Mouse (Mus musculus): Measurements from ENCODE around the gene Zdhhc22. TPM values are rescaled to one million over a fixed set of nuclear protein-coding genes. Genes with fewer than 3 reads are reported as not detected.

Gene Zdhhc22
- under 1 TPM in 1 of 2 experiments, not detected in 1; 0.57 TPM for polyA plus RNA-seq (2017; shearing (Covaris generic))

DNA sequence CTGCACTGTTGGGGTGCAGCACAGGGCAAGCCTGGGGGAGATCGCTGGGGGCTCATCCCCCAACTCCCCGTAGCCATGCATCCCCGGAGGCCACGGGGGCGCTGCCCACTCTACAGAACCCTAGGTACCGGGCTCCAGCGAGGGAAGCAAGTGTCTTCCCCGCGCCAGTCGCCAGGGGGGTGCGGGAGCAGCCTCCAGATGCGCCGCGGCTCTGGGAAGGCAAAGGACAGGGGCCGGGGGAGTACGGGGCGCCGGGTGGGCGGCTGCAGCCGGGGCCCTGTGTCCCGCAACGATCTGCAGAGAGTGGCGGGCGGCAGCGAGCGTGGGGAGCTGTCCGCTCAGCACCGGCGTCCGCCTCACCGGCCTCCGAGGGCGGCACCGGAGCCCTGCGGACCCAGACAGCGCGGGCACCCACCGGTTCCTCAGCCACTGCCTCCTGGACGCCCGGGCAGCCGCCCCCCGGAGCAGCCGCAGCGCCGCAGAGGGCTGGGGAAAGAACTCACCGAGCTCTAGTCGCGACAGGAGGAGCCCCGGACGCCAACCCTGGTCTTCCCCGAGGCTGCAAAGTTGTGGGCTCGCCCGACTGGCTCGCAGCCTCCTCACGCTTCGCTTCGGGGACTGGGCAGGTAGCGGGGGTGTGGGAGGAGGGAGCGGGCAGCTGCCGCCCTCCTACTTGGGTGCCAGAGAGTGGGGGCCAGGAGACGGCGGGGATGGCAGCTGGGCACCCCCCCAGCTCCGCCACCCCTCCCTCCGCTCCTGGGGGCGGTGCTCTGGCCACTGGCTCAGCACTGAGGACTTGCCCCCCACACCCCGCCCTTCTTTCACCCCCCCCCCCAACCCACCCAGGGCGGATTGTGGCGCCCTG lies at the start of gene Zdhhc22:
Gene Zdhhc22 (minus strand): TSS at position 541 of the 865 bp plus-strand sequence.

DNA sequence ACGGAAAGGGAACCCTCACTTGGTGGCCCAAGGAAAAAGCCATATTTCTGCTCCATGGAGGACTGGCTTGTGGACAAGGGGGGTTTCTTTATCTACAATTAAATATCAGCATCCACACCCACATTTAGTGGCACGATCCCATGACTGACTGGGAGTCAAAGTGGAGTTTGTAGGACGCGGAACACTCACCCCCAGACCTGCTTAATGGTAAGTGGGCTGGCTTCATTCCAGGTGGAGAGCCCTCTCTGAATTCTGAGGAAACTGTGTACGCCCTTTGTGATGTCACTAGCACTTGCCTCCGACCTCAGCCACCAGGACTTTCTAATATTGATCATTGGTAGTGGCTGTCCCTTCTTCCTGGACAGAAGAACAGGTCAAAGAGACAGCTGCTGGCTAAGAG lies 30.8 kb upstream of the Zdhhc22 start, which contains the start of gene Tmem63c:
Gene Tmem63c (plus strand): TSS at position 301 of the 400 bp plus-strand sequence.

DNA sequence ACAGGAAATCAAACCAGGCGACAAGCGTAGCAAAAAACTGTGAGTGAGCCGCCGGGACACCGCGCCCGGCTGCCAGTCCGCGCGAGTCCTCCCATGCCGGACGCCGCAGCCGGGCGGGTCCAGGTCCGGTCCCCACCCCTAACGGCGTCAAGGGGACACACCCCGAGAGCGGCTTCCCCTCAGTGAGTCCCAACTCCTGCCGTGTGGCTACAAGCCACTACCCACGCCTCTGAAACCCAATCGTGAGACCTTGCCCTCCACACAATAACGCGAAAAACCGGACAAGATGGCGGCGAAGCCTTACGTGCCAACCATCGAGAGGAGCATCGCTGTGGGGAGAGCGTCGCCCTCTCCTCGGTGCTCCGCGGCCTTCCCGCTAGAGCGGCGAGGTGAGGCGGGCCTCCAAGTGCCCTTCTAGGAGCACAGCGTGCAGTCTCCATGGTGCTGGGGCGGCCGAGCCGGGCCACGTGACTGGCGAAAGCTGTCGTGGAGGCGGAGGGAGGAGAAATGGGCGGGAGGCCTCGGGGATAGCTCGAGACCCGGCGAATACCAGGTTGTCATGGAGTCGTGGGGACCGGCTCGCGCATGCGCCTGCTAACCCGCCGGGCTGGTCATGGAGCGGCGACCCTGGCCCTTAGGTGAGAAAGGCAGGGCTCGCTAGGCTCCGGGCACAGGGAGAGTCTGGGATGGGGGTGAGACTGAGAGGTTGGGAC lies 43.2 kb downstream of the Zdhhc22 start, which contains the start of gene Cipc:
Gene Cipc (plus strand): TSS at position 182 of the 713 bp plus-strand sequence.

Other genes with a start within 250 kb of the Zdhhc22 start
- 100 to 1,000 TPM in 1 of 2 experiments, 10 to 100 TPM in 1; 37.1 to 104 TPM for gene Irf2bpl, start 105.6 kb downstream of the Zdhhc22 start, polyA plus RNA-seq (2017; shearing (Covaris generic))
- gene Cipc, start 43.4 kb downstream of the Zdhhc22 start, polyA plus RNA-seq (2017; shearing (Covaris generic)) = 10 to 100 TPM; 13.9 to 26.6 TPM
- gene Tmem63c, start 30.9 kb upstream of the Zdhhc22 start, polyA plus RNA-seq (2017; shearing (Covaris generic)) = under 1 TPM in 1 of 2 experiments, not detected in 1; 0.37 TPM
- gene Ngb, start 112.1 kb upstream of the Zdhhc22 start, polyA plus RNA-seq (2017; shearing (Covaris generic)) = under 1 TPM in 1 of 2 experiments, not detected in 1; 0.19 TPM
- gene Gstz1, start 156.7 kb upstream of the Zdhhc22 start, polyA plus RNA-seq (2017; shearing (Covaris generic)) = 1 to 10 TPM; 8.3 to 9.4 TPM
- 1 to 10 TPM; 2.0 to 2.8 TPM for gene Pomt2, start 157.5 kb upstream of the Zdhhc22 start, polyA plus RNA-seq (2017; shearing (Covaris generic))
- 1 to 10 TPM; 2.6 to 3.8 TPM for gene Samd15, start 209.3 kb upstream of the Zdhhc22 start, polyA plus RNA-seq (2017; shearing (Covaris generic))
- gene Tmed8, start 210.0 kb upstream of the Zdhhc22 start, polyA plus RNA-seq (2017; shearing (Covaris generic)) = 1 to 10 TPM; 3.6 to 7.5 TPM
- 1 to 10 TPM in 1 of 2 experiments, under 1 TPM in 1; 0.81 to 1.2 TPM for gene Noxred1, start 248.3 kb upstream of the Zdhhc22 start, polyA plus RNA-seq (2017; shearing (Covaris generic))

All from activated CD4-positive, CD25-positive, alpha-beta regulatory T cell (primary cell).